Comparison of ENCODE assay signal across 8 mouse cellular contexts in genomic region chr3:88951327-88951800, GRCm38 (mm10). TPM values are rescaled to one million over a fixed set of nuclear protein-coding genes. Genes with fewer than 3 reads are reported as not detected.
A peak's percentile ranks its signal among the peaks of the same experiment; 100 is the strongest.
DNase-seq lines count a peak whose midpoint lies in the region; ATAC-seq and TF ChIP-seq lines count a peak whose summit lies in the region.

No protein-coding gene starts in this region.

- H3K9me3 ChIP-seq in heart, embryonic 11.5 days (replicated peaks; ENCODE audit: control insufficient read depth, low read length): no peaks in the 10 kb centered on the region
- no peaks in the 10 kb centered on the region for H3K9me3 ChIP-seq in CH12.LX (replicated peaks; ENCODE audit: low read length)
- no peaks in the 10 kb centered on the region for H3K9me3 ChIP-seq in forebrain, embryonic 12.5 days
- H3K9me3 ChIP-seq in liver, embryonic 13.5 days (replicated peaks): no peaks in the 10 kb centered on the region

- H3K79me2 ChIP-seq in CH12.LX (replicated peaks; ENCODE audit: control insufficient read depth, extremely low read depth, insufficient read depth, poor library complexity, severe bottlenecking): peaks cover 63% of the 10 kb centered on the region

- H3K4me1 ChIP-seq in heart, embryonic 11.5 days (ENCODE audit: control insufficient read depth, insufficient read depth, low read length): peaks cover 13% of the 10 kb centered on the region
- H3K4me1 ChIP-seq in CH12.LX (ENCODE audit: control insufficient read depth in 1 of 2, insufficient read depth in 2 of 2): peaks cover 4 to 40% of the 10 kb centered on the region in 2 experiments; a peak in 3 of 4 replicates
- H3K4me1 ChIP-seq in forebrain, embryonic 12.5 days: peaks cover 36% of the 10 kb centered on the region
- peaks cover 70% of the 10 kb centered on the region for H3K4me1 ChIP-seq in liver, embryonic 13.5 days (replicated peaks)

- H3K27ac ChIP-seq in heart, embryonic 11.5 days (ENCODE audit: low read depth, low read length): peak overlapping the region; percentile 100
- H3K27ac ChIP-seq in CH12.LX (ENCODE audit: insufficient read depth, low read depth): peak overlapping the region; percentile 88; the same call in 1 of the 2 replicates
- H3K27ac ChIP-seq in forebrain, embryonic 12.5 days: peak overlapping the region; percentile 100
- peak overlapping the region; percentile 98 for H3K27ac ChIP-seq in liver, embryonic 13.5 days

- no peak for TF ChIP-seq RAD21 in CH12.LX (IDR thresholded peaks at IDR 0.05; ENCODE audit: low read depth, low read length)

- no peak for ATAC-seq in heart, embryonic 11.5 days (replicated peaks; ENCODE audit: insufficient number of reproducible peaks, low FRiP score, low TSS enrichment)
- ATAC-seq in forebrain, embryonic 12.5 days (ENCODE audit: low FRiP score): no peak
- ATAC-seq in liver, embryonic 13.5 days (ENCODE audit: low read depth): no peak

- in situ Hi-C loops in CH12.LX (cut with MboI; ENCODE audit: low pct_ligation_motif_present, low pct_unique_long_range_greater_than_20kb, low sequenced_read_pairs): no loop called here

- H3K27me3 ChIP-seq in heart, embryonic 11.5 days (ENCODE audit: control insufficient read depth, insufficient read depth, low read length): no peaks in the 10 kb centered on the region
- H3K27me3 ChIP-seq in CH12.LX (replicated peaks): no peaks in the 10 kb centered on the region
- no peaks in the 10 kb centered on the region for H3K27me3 ChIP-seq in forebrain, embryonic 12.5 days
- H3K27me3 ChIP-seq in liver, embryonic 13.5 days: no peaks in the 10 kb centered on the region

- H3K9ac ChIP-seq in heart, embryonic 11.5 days (ENCODE audit: low read depth, low read length): peak overlapping the region; percentile 97
- peak overlapping the region; percentile 82 for H3K9ac ChIP-seq in CH12.LX (ENCODE audit: insufficient read depth, low read depth)
- peak overlapping the region; percentile 93 for H3K9ac ChIP-seq in forebrain, embryonic 12.5 days
- peak overlapping the region; percentile 97 for H3K9ac ChIP-seq in liver, embryonic 13.5 days

- no peak for TF ChIP-seq POLR2A in CH12.LX (IDR thresholded peaks at IDR 0.05; ENCODE audit: low read depth, low read length)

- TF ChIP-seq CTCF in CH12.LX (conservative IDR thresholded peaks at IDR 0.05 in 1 of 2, IDR thresholded peaks at IDR 0.05 in 1 of 2; ENCODE audit: low read depth in 2 of 2, low read length in 2 of 2): no peak

- WGBS in heart, embryonic 11.5 days (ENCODE audit: insufficient replicate concordance): 3% methylated on average over 5 of the region's 5 CpGs
- 3% methylated on average over 5 of the region's 5 CpGs for WGBS in forebrain, embryonic 12.5 days
- WGBS in liver, embryonic 13.5 days (ENCODE audit: insufficient replicate concordance): 2% methylated on average over 5 of the region's 5 CpGs

- no peak for DNase-seq in heart, postnatal 4 days
- DNase-seq in CH12.LX (ENCODE audit: extremely low read depth): no peak
- no peak for DNase-seq in liver, embryonic 13.5 days
- no peak for DNase-seq in cerebellum, adult 8-10 months
- DNase-seq in ovary, postnatal 10 days (ENCODE audit: low spot score): no peak
- DNase-seq in adrenal gland, adult 18-20 months (ENCODE audit: low spot score in 2 of 2): no peak

- H3K4me3 ChIP-seq in heart, embryonic 11.5 days (ENCODE audit: low read depth, low read length): peak overlapping the region; percentile 91
- H3K4me3 ChIP-seq in CH12.LX (replicated peaks in 1 of 3; ENCODE audit: low read depth in 2 of 3, low read length in 2 of 3, poor library complexity in 1 of 3): peak overlapping the region; percentile 71 to 88 (median 81)
- H3K4me3 ChIP-seq in forebrain, embryonic 12.5 days (replicated peaks): peak overlapping the region; percentile 82
- peak overlapping the region; percentile 92 for H3K4me3 ChIP-seq in liver, embryonic 13.5 days (replicated peaks)

- no peak for TF ChIP-seq EP300 in CH12.LX (IDR thresholded peaks at IDR 0.05; ENCODE audit: low read length)

- no peaks in the 10 kb centered on the region for H3K36me3 ChIP-seq in heart, embryonic 11.5 days (ENCODE audit: control insufficient read depth, insufficient read depth, low read length)
- H3K36me3 ChIP-seq in CH12.LX (replicated peaks in 1 of 2; ENCODE audit: control insufficient read depth in 1 of 2, insufficient read depth in 1 of 2, low read length in 1 of 2): peaks cover 0 to 9% of the 10 kb centered on the region in 2 experiments
- no peaks in the 10 kb centered on the region for H3K36me3 ChIP-seq in forebrain, embryonic 12.5 days (replicated peaks)
- no peaks in the 10 kb centered on the region for H3K36me3 ChIP-seq in liver, embryonic 13.5 days

- peak overlapping the region; percentile 82 for H3K4me2 ChIP-seq in heart, embryonic 11.5 days
- peak overlapping the region; percentile 92 for H3K4me2 ChIP-seq in CH12.LX (ENCODE audit: insufficient read depth, low read depth, poor library complexity, severe bottlenecking)
- peak overlapping the region; percentile 74 for H3K4me2 ChIP-seq in forebrain, embryonic 12.5 days
- peak overlapping the region; percentile 85 for H3K4me2 ChIP-seq in liver, embryonic 13.5 days

- dilution Hi-C loops in CH12.LX (cut with MboI; ENCODE audit: extremely low pct_ligation_motif_present, extremely low pct_unique_long_range_greater_than_20kb, low sequenced_read_pairs): no loop called here

TF ChIP-seq in CH12.LX, 34 proteins besides CTCF, POLR2A, EP300 and RAD21:
- TF ChIP-seq E2F4 (IDR thresholded peaks at IDR 0.05; ENCODE audit: insufficient replicate concordance, low read depth, low read length) (no peak), ZNF384 (IDR thresholded peaks at IDR 0.05; ENCODE audit: low read depth, low read length) (no peak), SIN3A (IDR thresholded peaks at IDR 0.05; ENCODE audit: low read length) (peak; percentile 0; the same call in 1 of the 2 replicates)

RNA-seq across cellular contexts. Expression of gene Dap3, which starts 0.4 kb away (rescaled TPM):
- 147 and 150 TPM in 2 replicates for polyA plus RNA-seq in heart, embryonic 11.5 days (2014; fragmentation: Nextera tagmentation; extraction: Ambion mirVana)
- total RNA-seq in heart, postnatal 4 days (2021): 100 to 1,000 TPM; 102 to 114 TPM
- 114 and 128 TPM in 2 replicates for total RNA-seq in CH12.LX (2012; rRNA removed)
- total RNA-seq in CH12.LX (2014; rRNA removed): 169 and 182 TPM in 2 replicates
- 145 and 151 TPM in 2 replicates for polyA plus RNA-seq in CH12.LX (2012; ENCODE audit: insufficient read length, low read depth)
- polyA plus RNA-seq in forebrain, embryonic 12.5 days (2016; fragmentation: Nextera tagmentation; extraction: Ambion mirVana): 135 and 138 TPM in 2 replicates
- polyA plus RNA-seq in liver, embryonic 13.5 days (2015; fragmentation: Nextera tagmentation; extraction: Ambion mirVana): 120 and 129 TPM in 2 replicates
- 100 to 1,000 TPM; 128 to 140 TPM for total RNA-seq in adrenal gland, adult 18-20 months (2021)

RNA-seq across cellular contexts. Expression of gene Ash1l, which starts 0.9 kb away (rescaled TPM):
- 14.1 and 18.0 TPM in 2 replicates for polyA plus RNA-seq in heart, embryonic 11.5 days (2014; fragmentation: Nextera tagmentation; extraction: Ambion mirVana)
- total RNA-seq in heart, postnatal 4 days (2021): 10 to 100 TPM; 42.0 to 46.8 TPM
- total RNA-seq in CH12.LX (2012; rRNA removed): 5.7 and 5.8 TPM in 2 replicates
- 2.8 and 2.9 TPM in 2 replicates for total RNA-seq in CH12.LX (2014; rRNA removed)
- 9.3 and 9.7 TPM in 2 replicates for polyA plus RNA-seq in CH12.LX (2012; ENCODE audit: insufficient read length, low read depth)
- 22.1 and 23.6 TPM in 2 replicates for polyA plus RNA-seq in forebrain, embryonic 12.5 days (2016; fragmentation: Nextera tagmentation; extraction: Ambion mirVana)
- polyA plus RNA-seq in liver, embryonic 13.5 days (2015; fragmentation: Nextera tagmentation; extraction: Ambion mirVana): 4.7 and 5.7 TPM in 2 replicates
- total RNA-seq in adrenal gland, adult 18-20 months (2021): 10 to 100 TPM; 43.5 to 47.0 TPM

RNA-seq across cellular contexts. Expression of gene Msto1, which starts 37.6 kb away (rescaled TPM):
- 56.9 and 67.0 TPM in 2 replicates for polyA plus RNA-seq in heart, embryonic 11.5 days (2014; fragmentation: Nextera tagmentation; extraction: Ambion mirVana)
- 10 to 100 TPM; 28.5 to 29.9 TPM for total RNA-seq in heart, postnatal 4 days (2021)
- 59.7 and 71.2 TPM in 2 replicates for total RNA-seq in CH12.LX (2012; rRNA removed)
- 63.5 and 70.7 TPM in 2 replicates for total RNA-seq in CH12.LX (2014; rRNA removed)
- 70.2 and 72.7 TPM in 2 replicates for polyA plus RNA-seq in CH12.LX (2012; ENCODE audit: insufficient read length, low read depth)
- 43.9 and 44.7 TPM in 2 replicates for polyA plus RNA-seq in forebrain, embryonic 12.5 days (2016; fragmentation: Nextera tagmentation; extraction: Ambion mirVana)
- 19.9 and 20.2 TPM in 2 replicates for polyA plus RNA-seq in liver, embryonic 13.5 days (2015; fragmentation: Nextera tagmentation; extraction: Ambion mirVana)
- total RNA-seq in adrenal gland, adult 18-20 months (2021): 10 to 100 TPM; 16.0 to 16.5 TPM
